Mouse (Mus musculus): Measurements from ENCODE around the gene Gm14226. TPM values are rescaled to one million over a fixed set of nuclear protein-coding genes. Genes with fewer than 3 reads are reported as not detected.
"Not testable (repeated sequence)": the region's sequence is repeated elsewhere in the genome, so short reads cannot be mapped to it uniquely, and the experiment has no call there.

The Gm14226 gene
- 0.12 TPM in 2 replicates for polyA plus RNA-seq (2015; fragmentation: Nextera tagmentation; extraction: Ambion mirVana)

DNA sequence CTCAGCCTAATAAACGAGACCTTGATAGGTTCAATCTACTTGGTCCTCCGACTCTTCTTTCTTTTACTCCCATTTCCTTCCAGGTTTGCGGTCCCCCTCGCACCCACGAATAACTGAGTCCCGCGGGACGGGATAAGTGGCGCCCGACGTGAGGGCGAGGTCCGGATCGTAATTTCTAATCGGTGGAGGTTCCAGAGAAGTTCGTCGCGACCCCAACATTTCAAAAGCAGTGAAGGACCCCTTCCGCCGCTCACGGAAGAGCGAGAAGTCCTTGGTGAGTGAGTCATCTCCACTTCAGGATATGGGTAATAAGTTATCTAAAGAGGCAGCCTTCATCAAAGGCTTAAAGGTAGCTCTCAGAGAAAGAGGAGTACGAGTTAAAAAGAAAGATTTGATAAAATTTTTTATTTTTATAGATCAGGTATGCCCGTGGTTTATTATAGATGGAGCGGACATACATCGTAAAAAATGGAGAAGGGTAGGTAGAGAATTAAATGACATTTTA is at the start of gene Gm14226:
Gm14226 (plus strand) TSS at position 16 of the 505 bp plus-strand sequence.
- not testable (repeated sequence) for DNase-seq (ENCODE audit: low spot score); H3K36me3 ChIP-seq (ENCODE audit: insufficient read depth, low read length); H3K27me3 ChIP-seq (replicated peaks; ENCODE audit: insufficient read depth, low read length); H3K9me3 ChIP-seq (ENCODE audit: low read length); H3K4me1 ChIP-seq (ENCODE audit: insufficient read depth, low read depth, low read length); ATAC-seq
- peak within 1 kb of the TSS; percentile 45 for H3K4me3 ChIP-seq (ENCODE audit: low read depth, low read length)
- H3K4me2 ChIP-seq (replicated peaks; ENCODE audit: low read depth, low read length) = peak within 1 kb of the TSS; percentile 87
- peak within 1 kb of the TSS; percentile 34 for H3K9ac ChIP-seq (replicated peaks; ENCODE audit: low read depth)
- H3K27ac ChIP-seq (ENCODE audit: low read length) = peak within 1 kb of the TSS; percentile 82
- WGBS = 3% methylated on average over 23 of the region's 26 CpGs

- H3K36me3 ChIP-seq (ENCODE audit: insufficient read depth, low read length); H3K4me1 ChIP-seq (ENCODE audit: insufficient read depth, low read depth, low read length); H3K27ac ChIP-seq (ENCODE audit: low read length); H3K9ac ChIP-seq (replicated peaks; ENCODE audit: low read depth); H3K27me3 ChIP-seq (replicated peaks; ENCODE audit: insufficient read depth, low read length); H3K4me2 ChIP-seq (replicated peaks; ENCODE audit: low read depth, low read length); DNase-seq (ENCODE audit: low spot score); H3K9me3 ChIP-seq (ENCODE audit: low read length); H3K4me3 ChIP-seq (ENCODE audit: low read depth, low read length): not testable (repeated sequence)
- WGBS = 57% methylated on average over 14 of the region's 14 CpGs
- peak; percentile 16; the same call in 1 of the 2 replicates for ATAC-seq
Observed at GRCm38 (mm10) chr2:154969740-154970397, 48.2 kb upstream of the Gm14226 start.

DNA sequence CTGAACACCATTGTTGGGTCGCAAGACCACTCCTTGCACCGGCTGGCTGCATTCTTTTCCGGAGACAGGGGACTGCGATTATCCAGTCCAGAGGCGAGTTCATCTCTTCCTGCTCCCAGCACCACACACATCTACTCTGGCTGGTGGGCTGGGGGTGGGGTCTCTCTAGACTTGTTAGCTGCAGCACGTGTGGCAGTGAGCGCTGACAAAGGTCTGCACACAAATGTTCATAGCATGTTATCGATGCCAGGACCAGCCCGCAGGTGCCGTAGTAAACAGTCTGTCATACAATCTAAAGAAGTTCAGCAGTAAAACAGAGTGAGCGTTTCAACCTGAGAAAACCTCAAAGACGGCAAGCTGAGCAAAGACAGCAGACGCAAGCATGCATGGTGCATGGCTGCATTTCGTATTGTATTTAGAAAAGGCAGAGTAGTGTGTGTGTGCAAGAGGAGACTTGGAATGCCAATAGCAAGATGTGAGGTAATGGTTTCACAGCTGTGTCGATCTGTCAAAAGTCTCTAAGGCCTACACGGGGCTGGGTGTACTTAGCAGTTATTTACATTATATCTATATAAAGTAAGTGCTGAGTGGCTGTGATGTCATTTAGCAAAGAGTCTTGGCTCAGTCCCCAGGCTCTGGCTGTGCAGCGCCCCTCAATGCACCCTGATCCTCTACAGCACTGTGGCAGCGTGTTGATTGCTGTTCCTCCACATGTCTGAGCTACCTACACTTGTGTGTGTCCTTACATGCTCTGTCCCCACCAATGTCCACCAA is 46.0 kb upstream of the Gm14226 start:
- no peak overlapping the region for H3K27ac ChIP-seq (ENCODE audit: low read length)
- H3K9ac ChIP-seq (replicated peaks; ENCODE audit: low read depth) = no peak overlapping the region
- no peaks in the 10 kb centered on the region for H3K9me3 ChIP-seq (ENCODE audit: low read length)
- H3K36me3 ChIP-seq (ENCODE audit: insufficient read depth, low read length) = no peaks in the 10 kb centered on the region
- no peak overlapping the region for H3K4me3 ChIP-seq (ENCODE audit: low read depth, low read length)
- no peak for TF ChIP-seq EP300 (IDR thresholded peaks at IDR 0.05)
- no peak; the same call in 1 of the 2 replicates for TF ChIP-seq CTCF (IDR thresholded peaks at IDR 0.05)
- peak; percentile 90 for ATAC-seq
- DNase-seq (ENCODE audit: low spot score) = peak; percentile 62
- no peaks in the 10 kb centered on the region for H3K27me3 ChIP-seq (replicated peaks; ENCODE audit: insufficient read depth, low read length)
- 18% methylated on average over 18 of the region's 18 CpGs for WGBS
- H3K4me1 ChIP-seq (ENCODE audit: insufficient read depth, low read depth, low read length) = no peaks in the 10 kb centered on the region
- no peak overlapping the region for H3K4me2 ChIP-seq (replicated peaks; ENCODE audit: low read depth, low read length)

DNA sequence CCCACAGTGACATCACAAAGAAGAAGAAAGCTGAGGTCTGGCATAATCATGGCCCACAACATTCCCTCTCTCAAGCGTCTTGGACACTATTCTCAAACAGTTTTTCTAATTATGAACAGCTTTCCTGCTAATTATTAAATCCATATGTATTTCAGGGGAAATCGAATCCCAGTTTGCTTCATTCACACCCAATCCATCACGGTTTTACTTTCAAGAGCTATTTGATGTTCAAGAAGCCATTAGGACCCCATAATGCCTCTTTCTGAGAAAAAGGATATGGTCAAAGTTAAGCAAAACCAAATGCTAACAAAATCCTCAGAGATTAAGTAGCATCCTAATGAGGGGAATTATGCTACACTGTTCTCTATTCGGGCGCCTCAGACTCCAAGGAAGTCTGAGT is 45.1 kb upstream of the Gm14226 start:
- Histone ChIP-seq H3K9me3 (ENCODE audit: low read length) (no peaks in the 10 kb centered on the region), H3K36me3 (ENCODE audit: insufficient read depth, low read length) (no peaks in the 10 kb centered on the region), H3K4me1 (ENCODE audit: insufficient read depth, low read depth, low read length) (no peaks in the 10 kb centered on the region), H3K9ac (replicated peaks; ENCODE audit: low read depth) (no peak overlapping the region), H3K27ac (ENCODE audit: low read length) (no peak overlapping the region), H3K4me2 (replicated peaks; ENCODE audit: low read depth, low read length) (no peak overlapping the region), H3K27me3 (replicated peaks; ENCODE audit: insufficient read depth, low read length) (no peaks in the 10 kb centered on the region), H3K4me3 (ENCODE audit: low read depth, low read length) (no peak overlapping the region)
- no peak for TF ChIP-seq CTCF (IDR thresholded peaks at IDR 0.05)
- TF ChIP-seq EP300 (IDR thresholded peaks at IDR 0.05) = no peak
- DNase-seq (ENCODE audit: low spot score) = no peak
- ATAC-seq = no peak
- WGBS = 55% methylated on average over 5 of the region's 5 CpGs

GRCm38 (mm10) chr2:154986609-154987008 is 31.5 kb upstream of the Gm14226 start:
- ATAC-seq (no peak), DNase-seq (ENCODE audit: low spot score) (no peak)
- Histone ChIP-seq H3K9me3 (ENCODE audit: low read length) (no peaks in the 10 kb centered on the region), H3K36me3 (ENCODE audit: insufficient read depth, low read length) (no peaks in the 10 kb centered on the region), H3K4me2 (replicated peaks; ENCODE audit: low read depth, low read length) (no peak overlapping the region), H3K27ac (ENCODE audit: low read length) (no peak overlapping the region), H3K9ac (replicated peaks; ENCODE audit: low read depth) (no peak overlapping the region), H3K4me3 (ENCODE audit: low read depth, low read length) (no peak overlapping the region), H3K4me1 (ENCODE audit: insufficient read depth, low read depth, low read length) (no peaks in the 10 kb centered on the region), H3K27me3 (replicated peaks; ENCODE audit: insufficient read depth, low read length) (no peaks in the 10 kb centered on the region)
- peak; percentile 26 for TF ChIP-seq CTCF (IDR thresholded peaks at IDR 0.05)
- no peak for TF ChIP-seq EP300 (IDR thresholded peaks at IDR 0.05)
- 75% methylated on average over 1 of the region's 1 CpGs for WGBS

- Histone ChIP-seq H3K36me3 (ENCODE audit: insufficient read depth, low read length) (no peaks in the 10 kb centered on the region), H3K27ac (ENCODE audit: low read length) (no peak overlapping the region), H3K4me1 (ENCODE audit: insufficient read depth, low read depth, low read length) (no peaks in the 10 kb centered on the region), H3K9me3 (ENCODE audit: low read length) (no peaks in the 10 kb centered on the region), H3K9ac (replicated peaks; ENCODE audit: low read depth) (no peak overlapping the region), H3K4me2 (replicated peaks; ENCODE audit: low read depth, low read length) (no peak overlapping the region), H3K27me3 (replicated peaks; ENCODE audit: insufficient read depth, low read length) (no peaks in the 10 kb centered on the region), H3K4me3 (ENCODE audit: low read depth, low read length) (no peak overlapping the region)
- DNase-seq (ENCODE audit: low spot score) (no peak), ATAC-seq (no peak)
- TF ChIP-seq EP300 (IDR thresholded peaks at IDR 0.05) (no peak), CTCF (IDR thresholded peaks at IDR 0.05) (no peak)
- 61% methylated on average over 8 of the region's 8 CpGs for WGBS
Observed at GRCm38 (mm10) chr2:154991411-154991810, 26.7 kb upstream of the Gm14226 start.
